Mouse (Mus musculus): ENCODE measurements around the gene Dnmt3a. TPM values are rescaled to one million over a fixed set of nuclear protein-coding genes. Genes with fewer than 3 reads are reported as not detected.

Dnmt3a gene
- total and polyA plus RNA-seq, 3 experiments: 15.5 to 61.5 (median 23.4) TPM

DNA sequence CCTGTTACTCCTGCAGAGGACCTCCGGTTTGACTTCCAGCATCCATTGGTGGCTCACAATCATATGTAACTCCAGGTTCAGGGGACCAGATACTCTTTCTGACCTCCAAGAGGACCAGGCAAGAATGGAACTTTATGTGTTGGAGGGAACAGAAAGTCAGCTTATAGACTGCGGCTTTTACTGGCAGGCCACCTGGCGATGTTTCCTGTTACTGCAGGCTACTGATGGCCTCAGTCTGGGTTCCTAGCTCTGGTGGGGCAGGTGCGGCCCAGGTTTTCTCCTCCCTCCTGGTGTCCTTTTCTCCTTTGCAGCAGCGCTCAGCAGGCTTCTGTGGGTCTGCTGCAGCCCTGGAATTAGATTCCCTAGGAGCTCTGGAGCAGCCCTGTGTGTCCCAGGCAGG is 46.7 kb downstream of the Dnmt3a start:
- Histone ChIP-seq H3K9me3 (replicated peaks; ENCODE audit: low read length) (peaks cover 2% of the 10 kb centered on the region), H3K4me2 (ENCODE audit: insufficient read depth, low read depth, poor library complexity, severe bottlenecking) (no peak overlapping the region), H3K9ac (ENCODE audit: insufficient read depth, low read depth) (no peak overlapping the region), H3K36me3 (replicated peaks in 1 of 2; ENCODE audit: control insufficient read depth in 1 of 2, insufficient read depth in 1 of 2, low read length in 1 of 2) (peaks cover 11 to 44% of the 10 kb centered on the region in 2 experiments), H3K79me2 (replicated peaks; ENCODE audit: control insufficient read depth, extremely low read depth, insufficient read depth, poor library complexity, severe bottlenecking) (no peaks in the 10 kb centered on the region), H3K4me1 (ENCODE audit: control insufficient read depth in 1 of 2, insufficient read depth in 2 of 2) (peaks cover 16 to 51% of the 10 kb centered on the region in 2 experiments), H3K27me3 (replicated peaks) (no peaks in the 10 kb centered on the region), H3K27ac (ENCODE audit: insufficient read depth, low read depth) (no peak overlapping the region), H3K4me3 (replicated peaks in 1 of 3; ENCODE audit: low read depth in 2 of 3, low read length in 2 of 3, poor library complexity in 1 of 3) (no peak overlapping the region)
- TF ChIP-seq ZC3H11A (IDR thresholded peaks at IDR 0.05; ENCODE audit: low read depth, low read length) (peak; percentile 5; the same call in 1 of the 2 replicates), NRF1 (IDR thresholded peaks at IDR 0.05; ENCODE audit: low read depth, low read length) (no peak), E2F4 (IDR thresholded peaks at IDR 0.05; ENCODE audit: insufficient replicate concordance, low read depth, low read length) (no peak), CTCF (conservative IDR thresholded peaks at IDR 0.05 in 1 of 2, IDR thresholded peaks at IDR 0.05 in 1 of 2; ENCODE audit: low read depth in 2 of 2, low read length in 2 of 2) (peak; percentile 35 to 75; a peak in 3 of 4 replicates), SMC3 (IDR thresholded peaks at IDR 0.05; ENCODE audit: low read depth, low read length) (peak; percentile 80), RAD21 (IDR thresholded peaks at IDR 0.05; ENCODE audit: low read depth, low read length) (peak; percentile 63)
- dilution Hi-C loops (cut with MboI; ENCODE audit: extremely low pct_ligation_motif_present, extremely low pct_unique_long_range_greater_than_20kb, low sequenced_read_pairs): no loop called here
- in situ Hi-C loops (cut with MboI; ENCODE audit: low pct_ligation_motif_present, low pct_unique_long_range_greater_than_20kb, low sequenced_read_pairs): no loop called here
- peak; percentile 67 for DNase-seq (ENCODE audit: extremely low read depth)

DNA sequence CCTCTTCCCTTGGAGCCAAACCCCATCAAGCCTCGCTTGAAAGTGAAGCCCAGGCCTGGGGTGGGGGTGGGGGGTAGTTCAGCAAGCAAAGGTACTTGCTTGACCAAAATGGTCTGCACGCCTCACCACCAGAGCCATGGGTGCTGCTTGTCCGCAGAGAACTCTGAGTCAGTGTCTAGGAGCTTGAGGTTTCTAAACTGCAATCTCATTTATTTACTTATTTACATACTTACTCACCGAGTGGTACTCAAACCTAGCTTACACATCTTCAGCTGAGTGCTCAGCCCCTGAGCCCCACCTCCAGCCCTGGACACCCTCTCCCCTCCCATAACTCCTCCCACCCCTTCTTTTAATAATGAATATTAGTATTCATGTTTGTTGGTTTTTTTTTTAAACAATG is 48.6 kb downstream of the Dnmt3a start:
- Histone ChIP-seq H3K9me3 (replicated peaks; ENCODE audit: low read length) (no peaks in the 10 kb centered on the region), H3K4me2 (ENCODE audit: insufficient read depth, low read depth, poor library complexity, severe bottlenecking) (no peak overlapping the region), H3K9ac (ENCODE audit: insufficient read depth, low read depth) (no peak overlapping the region), H3K36me3 (replicated peaks in 1 of 2; ENCODE audit: control insufficient read depth in 1 of 2, insufficient read depth in 1 of 2, low read length in 1 of 2) (peaks cover 11 to 49% of the 10 kb centered on the region in 2 experiments), H3K27ac (ENCODE audit: insufficient read depth, low read depth) (peak overlapping the region; percentile 23; the same call in 1 of the 2 replicates), H3K4me3 (replicated peaks in 1 of 3; ENCODE audit: low read depth in 2 of 3, low read length in 2 of 3, poor library complexity in 1 of 3) (no peak overlapping the region), H3K4me1 (ENCODE audit: control insufficient read depth in 1 of 2, insufficient read depth in 2 of 2) (peaks cover 16 to 65% of the 10 kb centered on the region in 2 experiments), H3K79me2 (replicated peaks; ENCODE audit: control insufficient read depth, extremely low read depth, insufficient read depth, poor library complexity, severe bottlenecking) (no peaks in the 10 kb centered on the region), H3K27me3 (replicated peaks) (no peaks in the 10 kb centered on the region)
- TF ChIP-seq CHD1 (IDR thresholded peaks at IDR 0.05; ENCODE audit: low read depth, low read length): no peak
- no peak for TF ChIP-seq CTCF (conservative IDR thresholded peaks at IDR 0.05 in 1 of 2, IDR thresholded peaks at IDR 0.05 in 1 of 2; ENCODE audit: low read depth in 2 of 2, low read length in 2 of 2)
- TF ChIP-seq MEF2A (IDR thresholded peaks at IDR 0.05; ENCODE audit: borderline replicate concordance, low read depth, low read length): no peak
- no peak for TF ChIP-seq CHD2 (IDR thresholded peaks at IDR 0.05; ENCODE audit: low read length)
- no peak for TF ChIP-seq E2F4 (IDR thresholded peaks at IDR 0.05; ENCODE audit: insufficient replicate concordance, low read depth, low read length)
- no peak for TF ChIP-seq MYC (IDR thresholded peaks at IDR 0.05; ENCODE audit: low read depth, low read length)
- TF ChIP-seq JUND (conservative IDR thresholded peaks at IDR 0.05; ENCODE audit: low read depth, low read length): no peak
- no peak for TF ChIP-seq TBP (conservative IDR thresholded peaks at IDR 0.05; ENCODE audit: low read depth, low read length)
- no peak for TF ChIP-seq RAD21 (IDR thresholded peaks at IDR 0.05; ENCODE audit: low read depth, low read length)
- no peak for TF ChIP-seq MAX (IDR thresholded peaks at IDR 0.05; ENCODE audit: low read length)
- TF ChIP-seq IRF4 (IDR thresholded peaks at IDR 0.05; ENCODE audit: low read depth, low read length): no peak
- no peak for TF ChIP-seq MXI1 (IDR thresholded peaks at IDR 0.05; ENCODE audit: low read depth, low read length)
- dilution Hi-C loops (cut with MboI; ENCODE audit: extremely low pct_ligation_motif_present, extremely low pct_unique_long_range_greater_than_20kb, low sequenced_read_pairs): no loop called here
- in situ Hi-C loops (cut with MboI; ENCODE audit: low pct_ligation_motif_present, low pct_unique_long_range_greater_than_20kb, low sequenced_read_pairs): no loop called here
- DNase-seq (ENCODE audit: extremely low read depth): peak; percentile 33

Data from CH12.LX (cell line).